Mouse (Mus musculus): ENCODE measurements around the gene Col19a1. TPM values are rescaled to one million over a fixed set of nuclear protein-coding genes. Genes with fewer than 3 reads are reported as not detected.

Col19a1 gene
- polyA plus RNA-seq, 1 experiment = 0.32 TPM

GRCm38 (mm10) chr1:24294979-24295942 is 292.0 kb downstream of the Col19a1 start:
- Histone ChIP-seq H3K27ac (ENCODE audit: insufficient read depth, low read length) (no peak overlapping the region), H3K4me3 (ENCODE audit: insufficient read depth, low read length) (no peak overlapping the region), H3K4me1 (ENCODE audit: control insufficient read depth, insufficient read depth, low read length) (no peaks in the 10 kb centered on the region)
- no peak for TF ChIP-seq POLR2A (IDR thresholded peaks at IDR 0.05; ENCODE audit: low read depth, low read length)
- no peak for TF ChIP-seq CTCF (IDR thresholded peaks at IDR 0.05; ENCODE audit: borderline replicate concordance, insufficient read depth, low read length)

DNA sequence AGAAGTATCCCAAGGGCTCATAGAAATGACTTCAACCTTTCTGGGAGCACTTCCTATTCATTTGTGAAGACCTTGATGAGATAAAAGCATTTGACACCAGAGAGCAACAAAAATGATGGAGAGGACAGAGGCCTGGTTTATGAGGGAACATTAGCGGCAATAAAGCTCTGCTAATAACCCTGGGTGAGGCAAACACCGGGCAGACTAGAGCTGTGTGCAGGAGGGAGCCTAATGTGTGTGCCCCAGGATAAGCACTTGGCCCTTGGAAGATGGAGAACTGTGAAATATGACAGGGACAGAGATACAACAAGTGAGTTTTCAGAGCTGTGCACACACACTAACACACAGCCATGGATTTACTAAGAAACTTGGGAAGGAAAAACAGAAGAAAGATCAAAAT is 294.8 kb downstream of the Col19a1 start:
- H3K4me1 ChIP-seq (ENCODE audit: control insufficient read depth, insufficient read depth, low read length) = no peaks in the 10 kb centered on the region
- H3K27ac ChIP-seq (ENCODE audit: insufficient read depth, low read length) = no peak overlapping the region
- H3K4me3 ChIP-seq (ENCODE audit: insufficient read depth, low read length) = no peak overlapping the region
- TF ChIP-seq POLR2A (IDR thresholded peaks at IDR 0.05; ENCODE audit: low read depth, low read length) (no peak), CTCF (IDR thresholded peaks at IDR 0.05; ENCODE audit: borderline replicate concordance, insufficient read depth, low read length) (no peak)

- no peaks in the 10 kb centered on the region for H3K4me1 ChIP-seq (ENCODE audit: control insufficient read depth, insufficient read depth, low read length)
- TF ChIP-seq CTCF (IDR thresholded peaks at IDR 0.05; ENCODE audit: borderline replicate concordance, insufficient read depth, low read length) (no peak), POLR2A (IDR thresholded peaks at IDR 0.05; ENCODE audit: low read depth, low read length) (no peak)
- no peak overlapping the region for H3K4me3 ChIP-seq (ENCODE audit: insufficient read depth, low read length)
- no peak overlapping the region for H3K27ac ChIP-seq (ENCODE audit: insufficient read depth, low read length)
These were observed 300.9 kb downstream of the Col19a1 start for GRCm38 (mm10) chr1:24286360-24286759.

- H3K27ac ChIP-seq (ENCODE audit: insufficient read depth, low read length) = no peak overlapping the region
- H3K4me1 ChIP-seq (ENCODE audit: control insufficient read depth, insufficient read depth, low read length) = no peaks in the 10 kb centered on the region
- H3K4me3 ChIP-seq (ENCODE audit: insufficient read depth, low read length) = no peak overlapping the region
- TF ChIP-seq CTCF (IDR thresholded peaks at IDR 0.05; ENCODE audit: borderline replicate concordance, insufficient read depth, low read length) (no peak), POLR2A (IDR thresholded peaks at IDR 0.05; ENCODE audit: low read depth, low read length) (no peak)
These were observed 320.2 kb downstream of the Col19a1 start for GRCm38 (mm10) chr1:24267022-24267421.

GRCm38 (mm10) chr1:24261181-24261580 is 326.1 kb downstream of the Col19a1 start:
- Histone ChIP-seq H3K4me1 (ENCODE audit: control insufficient read depth, insufficient read depth, low read length) (no peaks in the 10 kb centered on the region), H3K4me3 (ENCODE audit: insufficient read depth, low read length) (no peak overlapping the region), H3K27ac (ENCODE audit: insufficient read depth, low read length) (no peak overlapping the region)
- TF ChIP-seq POLR2A (IDR thresholded peaks at IDR 0.05; ENCODE audit: low read depth, low read length) = no peak
- no peak for TF ChIP-seq CTCF (IDR thresholded peaks at IDR 0.05; ENCODE audit: borderline replicate concordance, insufficient read depth, low read length)

- Histone ChIP-seq H3K4me3 (ENCODE audit: insufficient read depth, low read length) (no peak overlapping the region), H3K27ac (ENCODE audit: insufficient read depth, low read length) (no peak overlapping the region), H3K4me1 (ENCODE audit: control insufficient read depth, insufficient read depth, low read length) (no peaks in the 10 kb centered on the region)
- TF ChIP-seq POLR2A (IDR thresholded peaks at IDR 0.05; ENCODE audit: low read depth, low read length) = no peak
- TF ChIP-seq CTCF (IDR thresholded peaks at IDR 0.05; ENCODE audit: borderline replicate concordance, insufficient read depth, low read length) = no peak
These were observed 327.9 kb downstream of the Col19a1 start for GRCm38 (mm10) chr1:24259419-24259818.

- no peak for TF ChIP-seq CTCF (IDR thresholded peaks at IDR 0.05; ENCODE audit: borderline replicate concordance, insufficient read depth, low read length)
- TF ChIP-seq POLR2A (IDR thresholded peaks at IDR 0.05; ENCODE audit: low read depth, low read length) = no peak
- no peak overlapping the region for H3K27ac ChIP-seq (ENCODE audit: insufficient read depth, low read length)
- H3K4me1 ChIP-seq (ENCODE audit: control insufficient read depth, insufficient read depth, low read length) = no peaks in the 10 kb centered on the region
- H3K4me3 ChIP-seq (ENCODE audit: insufficient read depth, low read length) = no peak overlapping the region
These were observed 329.3 kb downstream of the Col19a1 start for GRCm38 (mm10) chr1:24257961-24258360.

- no peaks in the 10 kb centered on the region for H3K4me1 ChIP-seq (ENCODE audit: control insufficient read depth, insufficient read depth, low read length)
- TF ChIP-seq POLR2A (IDR thresholded peaks at IDR 0.05; ENCODE audit: low read depth, low read length) (no peak), CTCF (IDR thresholded peaks at IDR 0.05; ENCODE audit: borderline replicate concordance, insufficient read depth, low read length) (0 out of 2 replicates have a peak, but pooled peaks have one; percentile 24)
- H3K27ac ChIP-seq (ENCODE audit: insufficient read depth, low read length) = no peak overlapping the region
- no peak overlapping the region for H3K4me3 ChIP-seq (ENCODE audit: insufficient read depth, low read length)
These were observed 338.1 kb downstream of the Col19a1 start for GRCm38 (mm10) chr1:24249105-24249664.

DNA sequence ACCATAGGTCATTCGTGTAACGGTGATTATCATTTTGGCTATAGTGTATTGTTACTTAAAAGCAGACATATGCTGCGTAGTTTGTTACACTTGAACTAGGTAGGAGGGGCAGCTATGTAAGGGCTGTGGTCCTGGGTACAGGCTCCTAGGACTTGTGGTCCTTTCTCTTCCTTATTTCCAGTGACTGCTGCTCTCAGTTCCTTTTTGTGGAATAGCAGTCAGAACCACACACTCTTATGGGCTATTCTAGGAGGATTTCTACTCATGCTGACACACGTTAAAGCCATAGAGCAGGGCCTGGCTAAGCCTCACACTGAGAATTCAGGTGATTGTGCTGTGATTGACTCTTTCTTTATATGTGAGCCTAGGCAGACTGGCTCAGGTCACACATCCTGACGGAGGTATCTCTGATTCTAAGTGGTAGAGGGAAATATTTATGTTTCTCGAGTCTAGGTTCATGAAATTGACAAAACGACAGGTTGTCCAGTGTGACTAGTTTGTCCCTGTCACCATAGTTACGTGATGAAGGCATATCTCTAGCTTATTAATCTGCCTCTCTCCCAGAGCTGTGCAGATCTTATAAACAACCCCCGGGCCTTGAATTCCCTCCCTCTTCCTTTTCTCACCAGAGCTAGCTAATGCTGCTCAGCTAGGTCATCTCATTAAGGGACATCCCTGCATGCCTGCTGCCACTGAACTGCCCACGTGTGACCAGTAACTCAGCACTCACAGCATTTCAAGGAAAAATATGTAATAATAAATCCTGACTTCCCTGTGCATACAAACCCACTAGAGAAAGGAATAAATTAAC is 338.8 kb downstream of the Col19a1 start:
- no peak overlapping the region for H3K27ac ChIP-seq (ENCODE audit: insufficient read depth, low read length)
- H3K4me1 ChIP-seq (ENCODE audit: control insufficient read depth, insufficient read depth, low read length) = no peaks in the 10 kb centered on the region
- TF ChIP-seq CTCF (IDR thresholded peaks at IDR 0.05; ENCODE audit: borderline replicate concordance, insufficient read depth, low read length) (no peak), POLR2A (IDR thresholded peaks at IDR 0.05; ENCODE audit: low read depth, low read length) (no peak)
- H3K4me3 ChIP-seq (ENCODE audit: insufficient read depth, low read length) = no peak overlapping the region

All from embryonic fibroblast, embryonic 13.5 days (primary cell).